Mouse (Mus musculus) spleen, postnatal 4 days (tissue): ENCODE data around the gene Skint6.
"Not testable (repeated sequence)": the region's sequence is repeated elsewhere in the genome, so short reads cannot be mapped to it uniquely, and the experiment has no call there.

Experiments used
- DNase-seq, 2 experiments: peaks; one replicate each; pipeline ENCODE4 v3.0.0; 2022; ENCODE audit warnings: low spot score in 2 of 2

Skint6 gene

DNA sequence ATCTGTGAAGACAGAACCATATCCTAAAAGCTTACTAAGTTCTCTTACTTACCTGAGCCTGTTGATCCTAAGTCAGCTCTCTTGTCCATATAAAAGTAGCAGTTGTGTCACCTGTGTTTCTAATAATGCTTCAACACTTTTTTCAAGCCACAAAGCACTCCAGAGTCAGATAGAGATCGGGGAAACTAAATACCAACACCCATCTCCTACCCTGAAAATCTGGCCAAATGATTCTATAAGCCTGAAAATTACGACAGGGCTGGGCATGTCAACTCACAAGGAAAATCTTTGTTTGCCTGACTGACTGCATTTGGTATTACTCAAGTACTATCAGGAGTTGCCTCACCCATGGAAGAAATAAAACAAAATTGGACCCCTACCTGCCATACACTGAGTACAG is at the start of gene Skint6:
Skint6 (minus strand) TSS at position 101 of the 400 bp plus-strand sequence.
- DNase-seq, result no peak

DNA sequence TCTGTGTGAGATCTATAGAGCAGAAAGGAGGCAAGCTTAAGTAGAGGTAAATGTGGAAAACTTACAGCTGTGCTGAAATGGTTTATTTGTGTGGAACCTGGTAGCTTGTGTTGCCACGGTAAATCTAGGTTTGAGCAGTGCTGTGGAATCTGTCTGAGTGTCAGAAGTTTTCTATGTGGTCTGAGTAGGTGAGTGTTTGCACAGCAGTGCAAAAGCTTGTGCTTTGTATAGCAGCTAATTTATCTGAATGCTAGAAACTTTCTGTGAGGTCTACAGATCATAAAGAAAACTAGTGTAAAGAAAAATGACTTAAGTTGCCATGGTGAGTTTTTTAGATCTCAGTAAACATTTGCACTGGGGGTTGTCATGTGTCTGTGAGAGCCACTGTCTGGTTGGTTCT is 34.1 kb upstream of the Skint6 start:
- no peak for DNase-seq

DNA sequence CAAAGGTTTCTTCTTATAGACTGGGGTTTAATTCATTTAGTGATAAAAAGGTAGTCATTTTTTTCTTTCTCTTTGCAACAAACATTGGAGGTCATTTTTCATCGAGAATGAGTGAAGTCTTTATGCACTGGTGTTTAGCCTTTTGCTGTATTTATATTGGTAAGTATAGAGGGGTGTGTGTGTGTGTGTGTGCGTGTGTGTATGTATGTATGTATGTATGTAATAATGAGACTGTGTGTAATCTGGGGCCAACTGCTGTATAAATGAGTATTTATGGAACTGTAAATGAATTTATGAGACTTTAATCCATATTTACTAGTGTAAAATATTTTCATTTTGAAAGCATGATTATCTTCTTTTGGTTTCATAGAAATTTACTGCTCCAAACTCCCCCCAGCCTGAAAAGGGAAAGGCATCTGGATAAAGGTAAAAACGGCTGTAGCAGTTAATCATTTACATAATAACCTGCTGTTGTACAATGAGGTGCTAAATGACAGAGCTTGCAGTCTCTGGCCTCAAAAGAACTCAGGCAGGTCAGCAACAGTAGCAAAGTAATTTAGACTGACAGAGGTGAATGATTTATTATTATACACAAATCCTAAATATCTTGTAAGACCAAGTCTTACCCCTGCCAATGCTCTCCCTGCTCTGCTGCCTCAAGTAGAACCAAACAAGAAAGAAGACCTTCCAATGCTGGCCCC is 15.2 kb upstream of the Skint6 start:
- no peak for DNase-seq

DNA sequence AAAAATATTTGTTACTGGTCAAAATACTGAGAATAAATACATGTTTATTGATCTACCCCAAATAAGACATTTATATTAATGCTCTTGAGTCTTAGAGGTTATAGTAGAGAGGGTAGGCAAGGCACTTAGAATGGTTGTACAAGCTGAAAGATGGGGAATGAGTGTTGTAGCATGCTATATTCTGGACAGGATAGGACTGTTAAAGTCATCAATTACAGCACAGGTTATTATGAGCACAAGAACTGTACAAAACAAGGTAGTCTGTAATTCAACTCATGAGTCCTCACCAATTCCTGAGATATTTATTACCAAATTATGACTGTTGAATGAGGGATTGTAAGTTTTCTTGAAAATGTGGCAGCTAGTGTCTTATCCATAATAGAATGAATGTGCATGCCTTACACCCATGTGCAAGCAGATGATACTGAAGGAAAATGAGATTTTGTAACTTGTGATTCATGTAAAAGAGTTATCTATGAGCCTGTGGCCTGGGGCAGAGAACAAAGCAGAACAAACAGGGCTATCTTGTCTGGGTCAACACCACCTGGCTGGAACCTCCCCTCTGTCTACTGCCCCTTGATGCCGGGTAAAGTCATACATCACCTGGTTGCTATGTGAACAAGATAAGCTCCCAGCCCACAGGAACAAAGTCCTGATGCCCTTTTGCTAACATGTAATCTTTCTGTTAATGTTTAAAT is 23.3 kb downstream of the Skint6 start:
- no peak for DNase-seq

DNA sequence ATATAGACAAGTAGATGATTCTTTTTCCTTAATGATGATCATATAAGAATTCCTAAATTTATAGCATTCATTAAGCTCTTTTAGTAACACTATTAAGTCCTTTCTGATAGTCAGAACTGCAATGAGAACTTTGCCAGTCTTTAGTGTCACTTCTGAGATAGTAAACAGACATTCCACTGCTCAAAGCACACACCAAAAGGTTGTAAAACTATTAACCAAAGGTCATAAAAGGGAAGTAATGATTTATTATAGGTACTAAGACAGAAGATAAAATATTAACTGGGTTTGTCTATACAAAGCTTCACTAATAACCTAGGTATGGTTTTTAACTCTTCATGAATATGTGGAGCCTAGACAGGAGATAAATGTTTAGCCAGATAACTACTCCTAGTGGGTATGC is 41.0 kb downstream of the Skint6 start:
- no peak for DNase-seq

DNA sequence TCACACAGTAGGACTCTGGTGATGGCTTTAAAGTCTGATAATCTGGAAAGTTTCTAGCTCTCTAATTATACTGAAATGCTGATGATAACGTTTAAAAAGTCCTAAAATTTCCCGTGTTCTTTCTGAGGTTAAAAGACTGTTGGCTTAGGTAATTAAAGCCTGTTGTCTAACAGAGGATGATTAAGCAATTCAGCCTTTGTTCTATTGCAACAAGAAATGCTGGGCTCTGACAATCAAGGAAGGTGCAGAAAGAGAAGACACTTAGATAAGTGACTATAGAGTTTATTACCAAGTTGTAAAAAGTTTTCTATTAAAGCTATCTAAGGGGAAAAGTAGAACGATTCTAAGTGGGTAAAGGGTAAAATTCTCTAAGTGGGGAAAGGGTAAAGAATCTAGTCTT is 219.2 kb downstream of the Skint6 start:
- no peak for DNase-seq

DNA sequence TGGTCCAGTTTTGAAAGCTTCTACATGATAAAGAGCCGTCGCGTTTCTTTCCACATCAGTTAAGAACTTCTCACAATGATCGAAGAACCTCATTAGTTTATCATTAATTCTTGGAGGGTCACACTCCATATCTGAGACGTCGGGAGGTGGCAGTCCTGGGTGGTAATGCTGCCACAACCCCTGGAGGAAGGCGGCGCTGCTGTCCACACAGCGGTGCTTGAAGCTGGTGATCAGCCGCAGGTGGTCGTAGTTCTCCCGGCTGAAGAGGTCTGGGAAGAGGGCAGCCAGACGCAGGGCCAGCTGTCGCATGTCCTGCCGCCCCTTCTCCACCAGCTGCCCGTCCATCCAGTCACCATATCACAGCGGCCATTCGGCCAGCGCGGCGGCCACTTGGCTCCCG is 307.6 kb downstream of the Skint6 start:
- DNase-seq, result not testable (repeated sequence)

DNA sequence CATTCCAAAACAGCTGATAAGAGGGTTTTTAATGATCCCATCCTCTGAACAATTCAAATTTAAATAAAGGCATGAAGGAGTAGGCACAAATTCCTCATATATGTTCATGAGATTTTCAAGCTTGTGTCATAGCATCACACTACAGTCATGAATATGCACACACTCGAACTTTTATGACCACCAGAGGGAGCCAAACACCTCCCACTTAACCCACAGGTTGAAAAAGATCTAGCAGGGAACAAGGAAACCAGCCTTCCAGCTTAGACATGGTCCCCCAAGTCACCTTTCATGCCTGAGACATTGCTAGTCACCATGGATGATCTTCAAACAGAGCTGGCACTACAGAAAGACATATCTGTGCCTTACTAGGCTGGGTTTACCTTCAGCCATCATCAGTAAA is 496.1 kb downstream of the Skint6 start:
- DNase-seq, result no peak

DNA sequence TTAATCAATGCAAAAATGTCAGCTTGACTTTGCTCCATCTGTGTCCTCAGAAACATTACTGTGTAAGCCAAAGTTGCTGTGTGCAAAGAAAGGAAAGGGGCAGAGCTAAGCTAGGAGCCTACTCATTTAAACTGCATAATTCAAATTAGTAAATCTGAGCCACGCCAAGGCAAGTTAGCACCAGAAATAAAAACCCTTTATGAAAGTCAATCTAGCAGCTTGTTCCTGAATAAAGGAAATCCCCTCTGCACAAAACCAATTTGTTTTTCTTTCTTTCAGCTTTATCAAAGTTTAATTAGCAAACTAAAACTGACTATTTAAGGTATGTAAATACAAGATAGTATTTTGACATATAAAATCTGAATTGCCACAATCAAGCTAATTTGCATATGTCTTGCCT is 512.0 kb downstream of the Skint6 start, which contains the start of gene Skint10:
Skint10 (minus strand) TSS at position 101 of the 400 bp plus-strand sequence.
- no peak for DNase-seq
